14 mouse cellular contexts compared by ENCODE assay signal in the genomic region with DNA sequence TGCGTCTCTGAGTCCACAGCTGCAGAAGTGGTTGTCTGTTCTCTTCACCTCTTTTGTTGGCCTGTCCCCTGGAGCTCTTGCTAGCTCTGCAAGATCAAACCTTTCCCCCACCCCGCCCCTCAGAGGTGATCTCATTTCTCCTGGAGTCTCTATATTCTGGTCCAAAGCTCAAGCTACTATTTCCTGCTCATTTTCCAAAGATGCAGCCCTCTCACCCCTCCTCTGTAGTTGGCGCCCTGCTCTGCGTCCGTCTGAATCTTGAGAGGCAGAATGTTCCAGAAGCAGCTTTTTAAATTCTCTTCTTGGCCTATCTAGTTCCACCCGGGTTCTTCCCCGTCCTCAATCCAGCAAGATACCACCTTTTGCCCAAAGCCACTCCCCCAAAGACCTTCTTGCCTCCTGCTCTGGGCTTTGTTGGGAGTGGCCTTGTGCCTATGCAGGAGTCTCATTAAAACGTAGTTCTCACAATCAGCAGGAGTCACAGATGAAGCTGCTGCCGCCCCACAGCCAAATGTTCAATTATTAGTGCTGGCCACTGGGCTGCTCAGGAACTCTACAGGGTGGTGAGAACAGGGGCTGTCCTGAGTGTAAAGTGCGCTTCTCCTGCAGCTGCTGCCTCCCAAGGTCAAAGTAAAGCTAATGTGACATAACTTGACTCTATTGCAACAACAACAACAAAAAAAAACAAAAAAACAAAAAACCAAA. TPM values are rescaled to one million over a fixed set of nuclear protein-coding genes. Genes with fewer than 3 reads are reported as not detected.
"Had no signal": no experiment of that assay in that cellular context is flagged by ENCODE, and none has a peak within 500 bp of the region (broad histone marks: within the 10 kb centered on the region; RNA-seq: fewer than 3 reads in every experiment).

No protein-coding gene starts in this region.

- H3K9ac ChIP-seq: lung, embryonic 14.5 days; midbrain, embryonic 13.5 days; neural tube, embryonic 15.5 days had no signal

- H3K9me3 ChIP-seq: limb, embryonic 10.5 days; midbrain, embryonic 13.5 days; neural tube, embryonic 15.5 days had no signal

- H3K27ac ChIP-seq: left cerebral cortex, adult 2 months; limb, embryonic 10.5 days; midbrain, embryonic 13.5 days; neural tube, embryonic 15.5 days had no signal

- H3K36me3 ChIP-seq: limb, embryonic 10.5 days; midbrain, embryonic 13.5 days; neural tube, embryonic 15.5 days had no signal

- H3K4me3 ChIP-seq: left cerebral cortex, adult 2 months; limb, embryonic 10.5 days; midbrain, embryonic 13.5 days; myocyte; neural tube, embryonic 15.5 days had no signal

- H3K27me3 ChIP-seq: midbrain, embryonic 13.5 days; neural tube, embryonic 15.5 days had no signal

- ATAC-seq: hindbrain, embryonic 16.5 days; inflammation-experienced regulatory T-cells, adult 6 months; midbrain, embryonic 13.5 days had no signal

- DNase-seq: lung, embryonic 14.5 days; right cerebral cortex, adult 18-20 months; right cerebral cortex, postnatal 25 days; thymus, postnatal 4 days had no signal

- H3K4me2 ChIP-seq: liver, embryonic 11.5 days; lung, embryonic 14.5 days; midbrain, embryonic 13.5 days; neural tube, embryonic 15.5 days had no signal

- H3K4me1 ChIP-seq: midbrain, embryonic 13.5 days; neural tube, embryonic 15.5 days had no signal

RNA-seq across cellular contexts. Expression of a gene that starts 6.6 kb away (rescaled TPM):
- polyA plus RNA-seq: myocyte; neural tube, embryonic 11.5 days had no signal

RNA-seq across cellular contexts. Expression of a gene that starts 55.4 kb away (rescaled TPM):
- total RNA-seq: megakaryocyte progenitor cell, adult 5-6 weeks had no signal
- polyA plus RNA-seq: lung, embryonic 14.5 days; myocyte had no signal
